Mouse (Mus musculus) testis, adult 2 months (tissue): ENCODE measurements around the gene Tectb.

Experiments
- CTCF ChIP-seq: fragments of 200-500 bp; IDR thresholded peaks from 2 replicates; pipeline ENCODE4 v1.5.1; 2012; ENCODE audit warnings: low read depth, mild to moderate bottlenecking, inconsistent platforms, low read length, moderate library complexity; ENCODE audit not compliant: control insufficient read depth, insufficient read depth, insufficient replicate concordance
- POLR2A ChIP-seq: fragments of 200-500 bp; IDR thresholded peaks from 2 replicates; pipeline ENCODE4 v1.6.1; 2012; ENCODE audit warnings: low read depth, mild to moderate bottlenecking, inconsistent platforms, low read length, moderate library complexity; ENCODE audit not compliant: control insufficient read depth

- TF ChIP-seq CTCF (no peak), POLR2A (no peak)
Measured at GRCm38 (mm10) chr19:55158606-55159005, 21.9 kb upstream of the Tectb start.
